Mouse (Mus musculus): ENCODE measurements around the gene Tas1r1. TPM values are rescaled to one million over a fixed set of nuclear protein-coding genes. Genes with fewer than 3 reads are reported as not detected.
"Not testable (repeated sequence)": the region's sequence is repeated elsewhere in the genome, so short reads cannot be mapped to it uniquely, and the experiment has no call there.

Gene Tas1r1
- polyA plus RNA-seq, 1 experiment from 2014 or later: 1.5 TPM

GRCm38 (mm10) chr4:152036464-152036863, 1.9 kb downstream of the Tas1r1 start:
- not testable (repeated sequence) for H3K36me3 ChIP-seq (ENCODE audit: control insufficient read depth, insufficient read depth, low read length); H3K27ac ChIP-seq (replicated peaks; ENCODE audit: low read depth, low read length); H3K9ac ChIP-seq (ENCODE audit: low read depth, low read length); ATAC-seq (ENCODE audit: low read depth); H3K27me3 ChIP-seq (replicated peaks; ENCODE audit: control insufficient read depth, insufficient read depth, low read length); H3K4me2 ChIP-seq (ENCODE audit: low read depth, low read length); H3K4me1 ChIP-seq (ENCODE audit: control insufficient read depth, insufficient read depth, low read length); H3K9me3 ChIP-seq (ENCODE audit: control insufficient read depth, low read length); H3K4me3 ChIP-seq (ENCODE audit: low read depth, low read length); DNase-seq (ENCODE audit: low spot score)
- 87% methylated on average over 6 of the region's 6 CpGs for WGBS

GRCm38 (mm10) chr4:152032922-152033321, 5.4 kb downstream of the Tas1r1 start:
- ATAC-seq (ENCODE audit: low read depth): no peak

GRCm38 (mm10) chr4:152029997-152030396, 8.4 kb downstream of the Tas1r1 start:
- DNase-seq (ENCODE audit: low spot score) (peak; percentile 77), ATAC-seq (ENCODE audit: low read depth) (no peak)
- H3K36me3 ChIP-seq (ENCODE audit: control insufficient read depth, insufficient read depth, low read length): no peaks in the 10 kb centered on the region
- H3K4me2 ChIP-seq (ENCODE audit: low read depth, low read length): peak overlapping the region; percentile 15; the same call in 1 of the 2 replicates
- H3K9ac ChIP-seq (ENCODE audit: low read depth, low read length): no peak overlapping the region; the same call in 1 of the 2 replicates
- H3K27ac ChIP-seq (replicated peaks; ENCODE audit: low read depth, low read length): 0 out of 2 replicates have a peak overlapping the region, but pooled peaks have one; percentile 21
- H3K4me3 ChIP-seq (ENCODE audit: low read depth, low read length): no peak overlapping the region
- peaks cover 22% of the 10 kb centered on the region for H3K4me1 ChIP-seq (ENCODE audit: control insufficient read depth, insufficient read depth, low read length)
- 64% methylated on average over 4 of the region's 4 CpGs for WGBS
- no peaks in the 10 kb centered on the region for H3K9me3 ChIP-seq (ENCODE audit: control insufficient read depth, low read length)
- H3K27me3 ChIP-seq (replicated peaks; ENCODE audit: control insufficient read depth, insufficient read depth, low read length): no peaks in the 10 kb centered on the region

More at GRCm38 (mm10) chr4:152032922-152033321, 5.4 kb downstream of the Tas1r1 start:
- no peaks in the 10 kb centered on the region for H3K9me3 ChIP-seq (ENCODE audit: control insufficient read depth, low read length)
- WGBS: 86% methylated on average over 13 of the region's 13 CpGs
- no peaks in the 10 kb centered on the region for H3K27me3 ChIP-seq (replicated peaks; ENCODE audit: control insufficient read depth, insufficient read depth, low read length)
- no peak for DNase-seq (ENCODE audit: low spot score)
- H3K36me3 ChIP-seq (ENCODE audit: control insufficient read depth, insufficient read depth, low read length): no peaks in the 10 kb centered on the region
- H3K4me1 ChIP-seq (ENCODE audit: control insufficient read depth, insufficient read depth, low read length): peaks cover 6% of the 10 kb centered on the region; the same call in 1 of the 2 replicates
- H3K9ac ChIP-seq (ENCODE audit: low read depth, low read length): no peak overlapping the region
- no peak overlapping the region for H3K27ac ChIP-seq (replicated peaks; ENCODE audit: low read depth, low read length)
- H3K4me2 ChIP-seq (ENCODE audit: low read depth, low read length): no peak overlapping the region
- no peak overlapping the region for H3K4me3 ChIP-seq (ENCODE audit: low read depth, low read length)

GRCm38 (mm10) chr4:152029087-152029486, 9.3 kb downstream of the Tas1r1 start:
- Histone ChIP-seq H3K4me3 (ENCODE audit: low read depth, low read length) (no peak overlapping the region), H3K9me3 (ENCODE audit: control insufficient read depth, low read length) (no peaks in the 10 kb centered on the region), H3K9ac (ENCODE audit: low read depth, low read length) (peak overlapping the region; percentile 34; the same call in 1 of the 2 replicates), H3K36me3 (ENCODE audit: control insufficient read depth, insufficient read depth, low read length) (peaks cover 4% of the 10 kb centered on the region; the same call in 1 of the 2 replicates), H3K27me3 (replicated peaks; ENCODE audit: control insufficient read depth, insufficient read depth, low read length) (no peaks in the 10 kb centered on the region), H3K27ac (replicated peaks; ENCODE audit: low read depth, low read length) (no peak overlapping the region), H3K4me2 (ENCODE audit: low read depth, low read length) (peak overlapping the region; percentile 98; the same call in 1 of the 2 replicates), H3K4me1 (ENCODE audit: control insufficient read depth, insufficient read depth, low read length) (peaks cover 22% of the 10 kb centered on the region)
- DNase-seq (ENCODE audit: low spot score) (no peak), ATAC-seq (ENCODE audit: low read depth) (no peak)
- WGBS: 38% methylated on average over 5 of the region's 5 CpGs

- H3K27ac ChIP-seq (replicated peaks; ENCODE audit: low read depth, low read length): no peak overlapping the region
- H3K4me1 ChIP-seq (ENCODE audit: control insufficient read depth, insufficient read depth, low read length): peaks cover 22% of the 10 kb centered on the region
- peak overlapping the region; percentile 34; the same call in 1 of the 2 replicates for H3K9ac ChIP-seq (ENCODE audit: low read depth, low read length)
- H3K4me3 ChIP-seq (ENCODE audit: low read depth, low read length): peak overlapping the region; percentile 79
- DNase-seq (ENCODE audit: low spot score): no peak
- peak overlapping the region; percentile 98 for H3K4me2 ChIP-seq (ENCODE audit: low read depth, low read length)
- ATAC-seq (ENCODE audit: low read depth): no peak
- H3K27me3 ChIP-seq (replicated peaks; ENCODE audit: control insufficient read depth, insufficient read depth, low read length): no peaks in the 10 kb centered on the region
- peaks cover 8% of the 10 kb centered on the region for H3K36me3 ChIP-seq (ENCODE audit: control insufficient read depth, insufficient read depth, low read length)
- H3K9me3 ChIP-seq (ENCODE audit: control insufficient read depth, low read length): no peaks in the 10 kb centered on the region
- WGBS: 59% methylated on average over 15 of the region's 15 CpGs
Observed at GRCm38 (mm10) chr4:152028456-152028855, 9.9 kb downstream of the Tas1r1 start.

GRCm38 (mm10) chr4:152027524-152027923, 10.8 kb downstream of the Tas1r1 start, which contains the start of gene Zbtb48:
Zbtb48 (minus strand) TSS chr4:152027671.
- Histone ChIP-seq H3K4me2 (ENCODE audit: low read depth, low read length) (peak within 1 kb of the TSS; percentile 98), H3K4me1 (ENCODE audit: control insufficient read depth, insufficient read depth, low read length) (peaks cover 22% of the 10 kb centered on the region), H3K4me3 (ENCODE audit: low read depth, low read length) (peak within 1 kb of the TSS; percentile 79), H3K9me3 (ENCODE audit: control insufficient read depth, low read length) (no peaks in the 10 kb centered on the region), H3K27ac (replicated peaks; ENCODE audit: low read depth, low read length) (peak within 1 kb of the TSS; percentile 44), H3K9ac (ENCODE audit: low read depth, low read length) (peak within 1 kb of the TSS; percentile 82), H3K36me3 (ENCODE audit: control insufficient read depth, insufficient read depth, low read length) (peaks cover 18% of the 10 kb centered on the region), H3K27me3 (replicated peaks; ENCODE audit: control insufficient read depth, insufficient read depth, low read length) (no peaks in the 10 kb centered on the region)
- ATAC-seq (ENCODE audit: low read depth) (peak; percentile 99), DNase-seq (ENCODE audit: low spot score) (peak; percentile 99)
- WGBS: 0% methylated on average over 19 of the region's 35 CpGs

GRCm38 (mm10) chr4:152026751-152027508, 11.4 kb downstream of the Tas1r1 start:
- WGBS: 4% methylated on average over 22 of the region's 41 CpGs

GRCm38 (mm10) chr4:152024525-152024924, 13.8 kb downstream of the Tas1r1 start:
- Histone ChIP-seq H3K4me1 (ENCODE audit: control insufficient read depth, insufficient read depth, low read length) (peaks cover 22% of the 10 kb centered on the region), H3K4me2 (ENCODE audit: low read depth, low read length) (no peak overlapping the region), H3K9ac (ENCODE audit: low read depth, low read length) (no peak overlapping the region), H3K36me3 (ENCODE audit: control insufficient read depth, insufficient read depth, low read length) (peaks cover 48% of the 10 kb centered on the region), H3K27me3 (replicated peaks; ENCODE audit: control insufficient read depth, insufficient read depth, low read length) (no peaks in the 10 kb centered on the region), H3K27ac (replicated peaks; ENCODE audit: low read depth, low read length) (no peak overlapping the region), H3K9me3 (ENCODE audit: control insufficient read depth, low read length) (no peaks in the 10 kb centered on the region), H3K4me3 (ENCODE audit: low read depth, low read length) (no peak overlapping the region)
- 91% methylated on average over 11 of the region's 11 CpGs for WGBS
- ATAC-seq (ENCODE audit: low read depth): no peak
- DNase-seq (ENCODE audit: low spot score): no peak

More at GRCm38 (mm10) chr4:152026751-152027508, 11.4 kb downstream of the Tas1r1 start:
- peak; percentile 51 for ATAC-seq (ENCODE audit: low read depth)
- Histone ChIP-seq H3K9ac (ENCODE audit: low read depth, low read length) (peak overlapping the region; percentile 82), H3K4me3 (ENCODE audit: low read depth, low read length) (peak overlapping the region; percentile 79), H3K9me3 (ENCODE audit: control insufficient read depth, low read length) (no peaks in the 10 kb centered on the region), H3K4me2 (ENCODE audit: low read depth, low read length) (peak overlapping the region; percentile 98), H3K27me3 (replicated peaks; ENCODE audit: control insufficient read depth, insufficient read depth, low read length) (no peaks in the 10 kb centered on the region), H3K27ac (replicated peaks; ENCODE audit: low read depth, low read length) (peak overlapping the region; percentile 44; the same call in 1 of the 2 replicates), H3K36me3 (ENCODE audit: control insufficient read depth, insufficient read depth, low read length) (peaks cover 24% of the 10 kb centered on the region), H3K4me1 (ENCODE audit: control insufficient read depth, insufficient read depth, low read length) (peaks cover 22% of the 10 kb centered on the region)
- DNase-seq (ENCODE audit: low spot score): no peak

All from embryonic facial prominence, embryonic 14.5 days (tissue).